Mouse (Mus musculus) CH12.LX (cell line): ENCODE measurements around the gene Isoc2a. TPM values are rescaled to one million over a fixed set of nuclear protein-coding genes. Genes with fewer than 3 reads are reported as not detected.

Experiments used
- DNase-seq: peaks from one replicate; pipeline ENCODE4 v3.0.0-alpha.2; 2013; ENCODE audit errors: extremely low read depth
- H3K27ac ChIP-seq: 2 replicates; pipeline ENCODE4 v1.5.1; 2012; ENCODE audit warnings: low read depth, mild to moderate bottlenecking, control low read depth, moderate library complexity; ENCODE audit not compliant: insufficient read depth
- H3K27me3 ChIP-seq: replicated peaks from 2 replicates; pipeline ENCODE3; 2012; ENCODE audit warnings: inconsistent platforms
- H3K36me3 ChIP-seq, 2 experiments: replicated peaks in 1 of 2; 2 replicates each; pipeline versions ENCODE3 to v1.6.1; 2012; ENCODE audit warnings: inconsistent platforms in 1 of 2, low read length in 1 of 2, mild to moderate bottlenecking in 1 of 2, mixed read lengths in 1 of 2, moderate library complexity in 1 of 2; ENCODE audit not compliant: control insufficient read depth in 1 of 2, insufficient read depth in 1 of 2
- H3K4me1 ChIP-seq, 2 experiments: 2 replicates each; pipeline ENCODE4 v1.6.1; 2012; ENCODE audit warnings: inconsistent platforms in 1 of 2, moderate library complexity in 1 of 2; ENCODE audit not compliant: insufficient read depth in 2 of 2, control insufficient read depth in 1 of 2
- H3K4me2 ChIP-seq: 2 replicates; pipeline ENCODE4 v1.6.1; 2012; ENCODE audit warnings: low read depth, mild to moderate bottlenecking, control low read depth; ENCODE audit not compliant: poor library complexity, insufficient read depth, severe bottlenecking
- H3K4me3 ChIP-seq, 3 experiments: fragments of 150-350 bp in 1 of 3; sonication (generic) in 1 of 3; replicated peaks in 1 of 3; 2 replicates each; pipeline versions ENCODE3 to v1.5.1; 2011 to 2012; ENCODE audit warnings: low read depth in 2 of 3, low read length in 2 of 3, mild to moderate bottlenecking in 2 of 3, moderate library complexity in 2 of 3, control low read depth in 1 of 3, improper control_type of control experiment in 1 of 3, inconsistent platforms in 1 of 3, mixed read lengths in 1 of 3; ENCODE audit not compliant: poor library complexity in 1 of 3
- H3K79me2 ChIP-seq: replicated peaks from 2 replicates; pipeline ENCODE4 v1.6.1; 2012; ENCODE audit warnings: mild to moderate bottlenecking, moderate library complexity; ENCODE audit not compliant: control insufficient read depth, poor library complexity, insufficient read depth, severe bottlenecking; ENCODE audit errors: extremely low read depth
- H3K9ac ChIP-seq: 2 replicates; pipeline ENCODE4 v1.6.1; 2012; ENCODE audit warnings: low read depth, mild to moderate bottlenecking, control low read depth, moderate library complexity; ENCODE audit not compliant: insufficient read depth
- H3K9me3 ChIP-seq: replicated peaks from 2 replicates; pipeline ENCODE3; 2012; ENCODE audit warnings: low read length, inconsistent platforms, mixed read lengths
- BHLHE40 ChIP-seq: IDR thresholded peaks from 2 replicates; pipeline ENCODE4 v1.6.1; 2011; ENCODE audit warnings: mild to moderate bottlenecking, low read depth, low read length, improper control_type of control experiment
- CHD1 ChIP-seq: IDR thresholded peaks from 2 replicates; pipeline ENCODE4 v1.6.1; 2012; ENCODE audit warnings: low read depth, low read length, improper control_type of control experiment, inconsistent platforms
- CTCF ChIP-seq, 2 experiments: IDR thresholded peaks in 1 of 2; conservative IDR thresholded peaks in 1 of 2; 2 replicates each; pipeline ENCODE4 v1.5.1; 2011 to 2012; ENCODE audit warnings: low read depth in 2 of 2, low read length in 2 of 2, improper control_type of control experiment in 1 of 2, inconsistent platforms in 1 of 2, mild to moderate bottlenecking in 1 of 2, moderate library complexity in 1 of 2
- E2F4 ChIP-seq: IDR thresholded peaks from 2 replicates; pipeline ENCODE4 v1.6.1; 2011; ENCODE audit warnings: low read depth, low read length, improper control_type of control experiment; ENCODE audit not compliant: insufficient replicate concordance
- ELF1 ChIP-seq: IDR thresholded peaks from 2 replicates; pipeline ENCODE4 v1.6.1; 2014; ENCODE audit warnings: low read depth, mild to moderate bottlenecking, inconsistent platforms, low read length, improper control_type of control experiment
- MEF2A ChIP-seq: IDR thresholded peaks from 2 replicates; pipeline ENCODE4 v1.6.1; 2014; ENCODE audit warnings: low read depth, mild to moderate bottlenecking, inconsistent platforms, low read length, improper control_type of control experiment, borderline replicate concordance
- MXI1 ChIP-seq: IDR thresholded peaks from 2 replicates; pipeline ENCODE4 v1.6.1; 2011; ENCODE audit warnings: mild to moderate bottlenecking, low read depth, low read length, improper control_type of control experiment
- NELFE ChIP-seq: IDR thresholded peaks from 2 replicates; pipeline ENCODE4 v1.6.1; 2011; ENCODE audit warnings: low read depth, low read length, improper control_type of control experiment
- PAX5 ChIP-seq: IDR thresholded peaks from 2 replicates; pipeline ENCODE4 v1.6.1; 2012; ENCODE audit warnings: low read length, inconsistent platforms, mixed read lengths
- POLR2A ChIP-seq: IDR thresholded peaks from 2 replicates; pipeline ENCODE4 v1.6.1; 2011; ENCODE audit warnings: low read depth, mild to moderate bottlenecking, improper control_type of control experiment, low read length
- RAD21 ChIP-seq: IDR thresholded peaks from 2 replicates; pipeline ENCODE4 v1.6.1; 2011; ENCODE audit warnings: low read depth, mild to moderate bottlenecking, low read length, improper control_type of control experiment, moderate library complexity
- RCOR1 ChIP-seq: conservative IDR thresholded peaks from 2 replicates; pipeline ENCODE4 v1.6.1; 2012; ENCODE audit warnings: low read depth, mild to moderate bottlenecking, inconsistent platforms, low read length, improper control_type of control experiment
- SIN3A ChIP-seq: IDR thresholded peaks from 2 replicates; pipeline ENCODE4 v1.6.1; 2012; ENCODE audit warnings: low read length, improper control_type of control experiment, inconsistent platforms
- SMC3 ChIP-seq: IDR thresholded peaks from 2 replicates; pipeline ENCODE4 v1.6.1; 2011; ENCODE audit warnings: low read depth, low read length, improper control_type of control experiment
- USF2 ChIP-seq: conservative IDR thresholded peaks from 2 replicates; pipeline ENCODE4 v1.6.1; 2011; ENCODE audit warnings: low read depth, low read length, improper control_type of control experiment
- ZMIZ1 ChIP-seq: IDR thresholded peaks from 2 replicates; pipeline ENCODE4 v1.6.1; 2012; ENCODE audit warnings: low read depth, mild to moderate bottlenecking, inconsistent platforms, low read length, improper control_type of control experiment
- dilution Hi-C: fragments of 300-500 bp; cut with MboI; formaldehyde crosslinking; loops from 2 replicates; pipeline ENCODE4 v1.14.3; 2020; ENCODE audit warnings: low sequenced_read_pairs; ENCODE audit not compliant: extremely low pct_unique_long_range_greater_than_20kb, extremely low pct_ligation_motif_present
- in situ Hi-C: fragments of 300-500 bp; cut with MboI; formaldehyde crosslinking; loops from 3 replicates; pipeline ENCODE4 v1.14.3; 2019; ENCODE audit warnings: low sequenced_read_pairs, low pct_ligation_motif_present, low pct_unique_long_range_greater_than_20kb, mixed read lengths
- polyA plus RNA-seq: library from polyadenylated mRNA; unstranded; fragments of >175 nt; gene quantifications from 2 replicates; pipeline ENCODE4 v1.2.1, GENCODE M21; 2012; ENCODE audit warnings: low read depth; ENCODE audit not compliant: insufficient read length
- total RNA-seq, 2 experiments: library from RNA; depleted of rRNA; stranded (reverse); fragments of 300-350 nt in 1 of 2; fragments of >200 nt in 1 of 2; gene quantifications; 2 replicates each; pipeline ENCODE4 v1.2.3; 2012 to 2014

Isoc2a gene
- total and polyA plus RNA-seq, 3 experiments = 8.4 to 15.4 (median 12.9) TPM

DNA sequence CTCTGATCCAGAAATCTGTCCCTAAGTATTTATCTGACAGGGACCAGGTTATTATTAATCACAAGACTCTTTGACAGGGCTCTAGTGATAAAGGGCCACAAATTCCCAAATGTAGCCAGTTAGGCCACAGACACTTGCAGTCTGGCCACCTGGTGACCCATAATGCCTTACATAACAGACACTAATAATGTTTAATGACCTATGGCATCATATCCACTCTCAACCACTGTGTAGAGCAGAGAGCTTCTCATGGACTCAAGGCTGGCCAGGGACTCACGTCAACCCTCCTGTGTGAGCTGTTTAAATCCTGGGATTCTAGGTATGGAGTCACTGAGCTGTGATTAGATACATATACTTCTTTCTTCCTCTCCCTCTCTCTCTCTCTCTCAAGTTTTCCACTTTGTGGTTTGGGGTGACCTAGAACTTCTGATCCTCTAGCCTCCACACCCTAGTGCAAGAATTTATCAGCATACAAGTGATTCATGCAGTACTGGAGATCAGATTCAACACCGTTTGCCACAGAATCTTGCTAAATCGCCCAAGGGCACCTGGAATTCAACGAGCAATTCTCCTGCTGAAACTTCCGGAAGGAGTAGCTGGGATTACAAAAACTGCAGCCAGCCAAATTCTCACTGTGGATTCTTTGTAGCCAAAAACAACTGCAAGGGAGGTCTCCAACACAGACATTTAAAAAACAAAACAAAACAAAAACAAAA lies 12.7 kb upstream of the Isoc2a start:
- dilution Hi-C loops (no loop called here), in situ Hi-C loops (no loop called here)
- no peaks in the 10 kb centered on the region for H3K27me3 ChIP-seq
- H3K4me2 ChIP-seq = no peak overlapping the region
- no peak for TF ChIP-seq SMC3
- no peak for TF ChIP-seq PAX5
- no peak for TF ChIP-seq NELFE
- DNase-seq = no peak
- no peak overlapping the region for H3K4me3 ChIP-seq
- no peaks in the 10 kb centered on the region for H3K79me2 ChIP-seq
- H3K27ac ChIP-seq = no peak overlapping the region
- H3K9me3 ChIP-seq = no peaks in the 10 kb centered on the region
- H3K9ac ChIP-seq = no peak overlapping the region
- H3K4me1 ChIP-seq = peaks cover 4 to 18% of the 10 kb centered on the region in 2 experiments; a peak in 3 of 4 replicates
- no peaks in the 10 kb centered on the region for H3K36me3 ChIP-seq

DNA sequence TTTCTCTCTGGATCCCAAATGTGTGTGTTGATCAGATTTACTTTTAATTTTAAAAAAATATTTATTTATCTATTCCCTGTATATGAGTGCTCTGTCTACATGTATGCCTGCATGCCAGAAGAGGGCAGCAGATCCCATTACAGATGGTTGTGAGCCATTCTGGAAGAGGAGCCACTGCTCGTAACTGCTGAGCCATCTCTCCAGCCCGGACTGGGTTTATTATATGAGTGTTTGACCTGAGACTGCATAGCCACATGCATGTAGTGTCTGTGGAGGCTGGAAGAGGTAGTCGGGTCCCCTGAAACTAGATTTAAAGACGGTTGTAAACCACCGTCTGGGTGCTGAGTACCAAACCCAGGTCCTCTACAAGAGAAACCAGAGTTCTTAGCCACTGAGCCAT lies 11.9 kb upstream of the Isoc2a start:
- Histone ChIP-seq H3K79me2 (no peaks in the 10 kb centered on the region), H3K9me3 (no peaks in the 10 kb centered on the region), H3K27ac (no peak overlapping the region), H3K4me1 (peaks cover 4 to 18% of the 10 kb centered on the region in 2 experiments; a peak in 3 of 4 replicates), H3K4me2 (peak overlapping the region; percentile 72; the same call in 1 of the 2 replicates), H3K9ac (0 out of 2 replicates have a peak overlapping the region, but pooled peaks have one; percentile 83), H3K27me3 (no peaks in the 10 kb centered on the region), H3K4me3 (peak overlapping the region; percentile 67 to 72 (median 69)), H3K36me3 (no peaks in the 10 kb centered on the region)
- TF ChIP-seq ELF1 (no peak), POLR2A (no peak), SIN3A (0 out of 2 replicates have a peak, but pooled peaks have one; percentile 20), E2F4 (no peak), MEF2A (no peak), RCOR1 (no peak), RAD21 (peak; percentile 54), ZMIZ1 (no peak), SMC3 (peak; percentile 56), MXI1 (no peak), CHD1 (no peak), BHLHE40 (no peak), USF2 (no peak), CTCF (conservative IDR thresholded peaks at IDR 0.05 in 1 of 2, IDR thresholded peaks at IDR 0.05 in 1 of 2; ENCODE audit: low read depth in 2 of 2, low read length in 2 of 2) (peak; percentile 31 to 73; a peak in 3 of 4 replicates)
- peak; percentile 66 for DNase-seq
- in situ Hi-C loops (no loop called here), dilution Hi-C loops (no loop called here)
